Mouse (Mus musculus): ENCODE measurements at regions not wholly inside any gene's neighbourhood (a gene's known extent, or its start where the extent isn't known, plus 50 kb on each side); places are given as distances from the start of the nearest gene placed in this dataset.
A peak's percentile ranks its signal among the peaks of the same experiment; 100 is the strongest.

DNA sequence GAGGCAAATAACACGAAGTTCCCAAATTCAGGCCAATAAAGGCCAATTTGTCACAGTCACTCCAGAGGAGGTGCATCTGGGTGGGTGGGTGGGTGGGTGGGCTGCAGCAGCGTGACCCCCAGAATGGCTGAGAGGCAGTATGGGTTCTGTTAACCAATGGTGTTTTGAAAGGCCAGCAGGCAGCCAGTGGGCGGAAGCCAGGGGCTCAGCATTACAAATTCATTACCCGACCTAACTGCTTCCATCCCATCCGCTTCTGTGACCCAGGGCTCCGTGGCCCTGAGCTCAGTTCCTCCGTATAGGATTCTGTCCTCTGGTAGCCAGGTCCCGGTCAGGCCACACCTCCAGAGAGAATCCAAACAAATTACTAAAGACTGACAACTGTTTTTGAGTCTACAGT lies 463.5 kb downstream of the Med13l start:
- Histone ChIP-seq H3K36me3 (ENCODE audit: insufficient read depth, low read length) (no peaks in the 10 kb centered on the region), H3K9me3 (ENCODE audit: low read length) (no peaks in the 10 kb centered on the region), H3K27me3 (ENCODE audit: insufficient read depth, low read length) (peaks cover 36% of the 10 kb centered on the region), H3K4me3 (replicated peaks; ENCODE audit: low read length) (no peak overlapping the region), H3K4me1 (replicated peaks; ENCODE audit: low read depth, low read length) (peaks cover 1% of the 10 kb centered on the region; the same call in 1 of the 2 replicates)
- no peak for TF ChIP-seq CTCF (conservative IDR thresholded peaks at IDR 0.05; ENCODE audit: low read length)
- no peak for TF ChIP-seq NANOG (IDR thresholded peaks at IDR 0.05; ENCODE audit: borderline replicate concordance, low read length)
- no peak for TF ChIP-seq POU5F1 (IDR thresholded peaks at IDR 0.05; ENCODE audit: borderline replicate concordance, low read length)

DNA sequence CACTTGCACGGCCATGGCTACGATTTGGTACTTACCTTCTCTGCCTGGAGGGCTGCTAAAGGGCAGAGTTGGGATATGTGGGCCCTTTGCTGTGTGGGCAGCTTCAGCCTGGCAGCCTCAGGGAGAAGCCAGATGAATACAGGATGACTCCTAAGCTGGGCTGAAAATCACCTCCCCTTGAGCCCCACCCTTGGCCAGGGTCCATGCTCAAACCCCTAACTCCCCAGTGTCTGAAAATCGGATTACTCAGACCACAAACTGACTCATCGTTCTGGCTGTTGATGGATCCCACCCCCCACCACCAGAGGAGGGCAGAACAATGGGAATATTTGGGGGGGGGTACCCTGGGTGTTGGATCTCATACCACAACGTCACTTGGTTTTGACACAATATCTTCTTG lies 471.6 kb downstream of the Med13l start:
- no peaks in the 10 kb centered on the region for H3K9me3 ChIP-seq (ENCODE audit: low read length)
- TF ChIP-seq CTCF (conservative IDR thresholded peaks at IDR 0.05; ENCODE audit: low read length) (no peak), NANOG (IDR thresholded peaks at IDR 0.05; ENCODE audit: borderline replicate concordance, low read length) (no peak), POU5F1 (IDR thresholded peaks at IDR 0.05; ENCODE audit: borderline replicate concordance, low read length) (no peak)
- H3K27me3 ChIP-seq (ENCODE audit: insufficient read depth, low read length), result peaks cover 50% of the 10 kb centered on the region
- H3K4me1 ChIP-seq (replicated peaks; ENCODE audit: low read depth, low read length), result no peaks in the 10 kb centered on the region
- H3K36me3 ChIP-seq (ENCODE audit: insufficient read depth, low read length), result no peaks in the 10 kb centered on the region
- no peak overlapping the region for H3K4me3 ChIP-seq (replicated peaks; ENCODE audit: low read length)

DNA sequence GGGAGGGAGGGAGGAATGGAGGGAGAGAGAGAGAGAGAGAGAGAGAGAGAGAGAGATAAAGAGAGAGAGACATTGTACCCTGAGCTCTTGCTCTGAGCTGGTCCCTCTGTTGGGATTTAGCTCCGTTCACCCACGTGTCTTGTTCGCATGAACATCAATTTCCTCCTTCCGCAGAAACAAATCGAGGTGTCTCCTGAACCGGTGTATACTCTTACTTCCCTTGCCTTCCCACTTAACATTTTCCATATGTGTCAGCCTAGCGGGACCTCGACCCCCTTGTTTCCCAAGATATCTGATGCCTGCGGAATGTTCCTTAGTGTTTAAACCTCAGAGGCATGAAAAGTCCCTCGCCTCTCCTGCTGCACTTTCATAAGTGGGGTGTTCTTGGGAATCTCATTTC lies 484.1 kb downstream of the Med13l start:
- Histone ChIP-seq H3K27me3 (ENCODE audit: insufficient read depth, low read length) (peaks cover 53% of the 10 kb centered on the region), H3K36me3 (ENCODE audit: insufficient read depth, low read length) (no peaks in the 10 kb centered on the region), H3K4me3 (replicated peaks; ENCODE audit: low read length) (no peak overlapping the region), H3K9me3 (ENCODE audit: low read length) (peaks cover 4% of the 10 kb centered on the region; the same call in 1 of the 2 replicates), H3K4me1 (replicated peaks; ENCODE audit: low read depth, low read length) (no peaks in the 10 kb centered on the region)
- no peak for TF ChIP-seq NANOG (IDR thresholded peaks at IDR 0.05; ENCODE audit: borderline replicate concordance, low read length)
- no peak for TF ChIP-seq CTCF (conservative IDR thresholded peaks at IDR 0.05; ENCODE audit: low read length)
- no peak for TF ChIP-seq POU5F1 (IDR thresholded peaks at IDR 0.05; ENCODE audit: borderline replicate concordance, low read length)

DNA sequence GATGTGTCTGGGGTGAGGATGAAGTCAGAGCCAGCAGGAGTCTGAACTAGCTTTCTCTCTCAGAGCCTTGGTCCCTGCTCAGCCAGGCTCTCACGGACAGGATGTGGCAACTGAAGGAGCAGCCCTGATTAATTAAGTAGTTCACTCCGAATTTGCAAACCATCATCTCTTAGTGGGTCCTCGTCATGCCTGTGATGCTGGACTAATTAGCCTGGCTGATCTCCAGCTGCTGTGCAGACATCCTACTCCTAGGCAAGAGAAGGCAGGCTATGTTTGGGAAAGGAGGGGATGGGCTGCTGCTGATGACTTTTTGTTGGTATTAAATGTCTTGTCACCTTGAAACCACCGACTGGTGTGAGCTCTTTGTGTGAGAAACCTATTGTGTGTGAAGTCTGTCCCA lies 487.1 kb downstream of the Med13l start:
- H3K36me3 ChIP-seq (ENCODE audit: insufficient read depth, low read length), result no peaks in the 10 kb centered on the region
- H3K27me3 ChIP-seq (ENCODE audit: insufficient read depth, low read length), result peaks cover 65% of the 10 kb centered on the region
- H3K9me3 ChIP-seq (ENCODE audit: low read length), result peaks cover under 1% of the 10 kb centered on the region; the same call in 1 of the 2 replicates
- no peaks in the 10 kb centered on the region for H3K4me1 ChIP-seq (replicated peaks; ENCODE audit: low read depth, low read length)
- H3K4me3 ChIP-seq (replicated peaks; ENCODE audit: low read length), result no peak overlapping the region
- no peak for TF ChIP-seq CTCF (conservative IDR thresholded peaks at IDR 0.05; ENCODE audit: low read length)
- no peak for TF ChIP-seq NANOG (IDR thresholded peaks at IDR 0.05; ENCODE audit: borderline replicate concordance, low read length)
- TF ChIP-seq POU5F1 (IDR thresholded peaks at IDR 0.05; ENCODE audit: borderline replicate concordance, low read length), result no peak

DNA sequence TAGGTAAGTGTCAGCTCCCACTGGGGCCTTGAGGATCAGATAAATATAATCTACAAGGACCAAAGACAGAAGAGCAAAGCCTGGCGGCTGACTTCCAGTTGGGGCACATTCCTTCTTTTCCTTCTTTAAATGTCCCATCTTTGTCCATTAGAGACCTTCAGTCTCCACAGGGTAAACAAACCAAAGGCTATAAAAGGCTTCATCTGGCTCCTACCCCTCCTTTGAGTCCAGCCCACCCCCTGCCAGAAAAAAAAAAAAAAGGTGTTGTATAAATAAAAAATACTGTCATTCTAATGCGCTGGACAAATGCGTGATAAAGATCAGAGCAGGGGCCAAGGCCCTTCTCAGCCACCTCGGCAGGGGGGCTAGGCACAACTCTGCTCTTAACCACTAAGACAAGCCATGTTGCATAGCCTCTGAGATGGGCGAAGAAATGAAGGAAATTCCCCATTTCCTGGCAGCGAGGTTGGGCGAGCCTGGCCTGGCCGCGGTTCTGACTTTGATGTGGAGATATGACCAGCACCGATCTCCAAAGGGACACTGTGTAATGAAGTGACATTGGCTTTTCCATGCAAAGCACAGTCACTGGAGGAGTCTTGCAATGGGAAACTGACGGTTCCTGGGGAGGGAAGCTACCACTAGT lies 492.0 kb downstream of the Med13l start:
- Histone ChIP-seq H3K4me1 (replicated peaks; ENCODE audit: low read depth, low read length) (peaks cover 22% of the 10 kb centered on the region), H3K9me3 (ENCODE audit: low read length) (peaks cover 8% of the 10 kb centered on the region; the same call in 1 of the 2 replicates), H3K27me3 (ENCODE audit: insufficient read depth, low read length) (peaks cover 85% of the 10 kb centered on the region), H3K4me3 (replicated peaks; ENCODE audit: low read length) (no peak overlapping the region), H3K36me3 (ENCODE audit: insufficient read depth, low read length) (no peaks in the 10 kb centered on the region)
- TF ChIP-seq POU5F1 (IDR thresholded peaks at IDR 0.05; ENCODE audit: borderline replicate concordance, low read length), result no peak
- no peak for TF ChIP-seq NANOG (IDR thresholded peaks at IDR 0.05; ENCODE audit: borderline replicate concordance, low read length)
- no peak for TF ChIP-seq CTCF (conservative IDR thresholded peaks at IDR 0.05; ENCODE audit: low read length)

DNA sequence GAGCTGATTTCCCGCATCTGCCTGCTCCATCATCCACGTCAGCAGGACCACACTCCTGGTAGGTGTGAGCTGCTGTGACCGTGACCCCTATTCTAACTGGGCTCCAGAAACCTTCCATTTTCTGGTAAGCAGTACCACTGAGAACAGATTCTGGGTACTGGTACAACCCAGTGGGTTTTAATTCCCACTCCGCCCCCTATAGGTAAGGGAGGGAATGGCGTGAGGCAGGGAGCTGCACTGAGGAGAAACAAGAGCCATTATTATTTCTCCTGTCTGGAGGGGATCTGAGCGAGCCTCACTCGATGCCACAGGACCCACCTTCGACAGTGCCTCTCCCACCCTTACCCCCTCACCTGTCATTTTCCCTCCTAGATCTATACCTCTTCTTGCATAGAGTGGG lies 493.3 kb downstream of the Med13l start:
- no peak overlapping the region for H3K4me3 ChIP-seq (replicated peaks; ENCODE audit: low read length)
- H3K4me1 ChIP-seq (replicated peaks; ENCODE audit: low read depth, low read length), result peaks cover 22% of the 10 kb centered on the region
- peaks cover 12% of the 10 kb centered on the region; the same call in 1 of the 2 replicates for H3K9me3 ChIP-seq (ENCODE audit: low read length)
- peaks cover 86% of the 10 kb centered on the region for H3K27me3 ChIP-seq (ENCODE audit: insufficient read depth, low read length)
- no peaks in the 10 kb centered on the region for H3K36me3 ChIP-seq (ENCODE audit: insufficient read depth, low read length)
- TF ChIP-seq CTCF (conservative IDR thresholded peaks at IDR 0.05; ENCODE audit: low read length) (peak; percentile 86), POU5F1 (IDR thresholded peaks at IDR 0.05; ENCODE audit: borderline replicate concordance, low read length) (no peak), NANOG (IDR thresholded peaks at IDR 0.05; ENCODE audit: borderline replicate concordance, low read length) (no peak)

DNA sequence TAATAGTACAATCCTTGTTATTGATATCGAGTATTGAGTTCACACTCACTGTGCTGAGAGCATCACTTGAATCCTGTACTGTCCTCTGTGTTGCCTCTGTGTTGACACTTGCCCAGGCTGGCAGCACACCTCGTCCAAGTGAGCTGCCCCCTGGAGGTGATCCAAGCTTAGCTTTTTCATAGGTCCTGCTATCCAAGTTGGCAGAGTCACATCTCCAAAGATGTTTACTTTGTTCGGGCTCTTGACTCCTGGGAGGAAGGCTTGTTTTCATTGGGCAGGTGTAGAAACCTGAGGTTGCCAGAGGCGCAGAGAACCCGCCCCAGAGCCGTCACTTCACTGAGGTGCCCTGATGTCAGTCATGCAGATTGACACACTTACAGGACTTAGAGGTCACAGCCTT lies 493.9 kb downstream of the Med13l start:
- TF ChIP-seq NANOG (IDR thresholded peaks at IDR 0.05; ENCODE audit: borderline replicate concordance, low read length), result no peak
- no peak for TF ChIP-seq POU5F1 (IDR thresholded peaks at IDR 0.05; ENCODE audit: borderline replicate concordance, low read length)
- TF ChIP-seq CTCF (conservative IDR thresholded peaks at IDR 0.05; ENCODE audit: low read length), result no peak
- Histone ChIP-seq H3K36me3 (ENCODE audit: insufficient read depth, low read length) (no peaks in the 10 kb centered on the region), H3K4me3 (replicated peaks; ENCODE audit: low read length) (no peak overlapping the region), H3K9me3 (ENCODE audit: low read length) (peaks cover 12% of the 10 kb centered on the region; the same call in 1 of the 2 replicates), H3K4me1 (replicated peaks; ENCODE audit: low read depth, low read length) (peaks cover 22% of the 10 kb centered on the region), H3K27me3 (ENCODE audit: insufficient read depth, low read length) (peaks cover 86% of the 10 kb centered on the region)

DNA sequence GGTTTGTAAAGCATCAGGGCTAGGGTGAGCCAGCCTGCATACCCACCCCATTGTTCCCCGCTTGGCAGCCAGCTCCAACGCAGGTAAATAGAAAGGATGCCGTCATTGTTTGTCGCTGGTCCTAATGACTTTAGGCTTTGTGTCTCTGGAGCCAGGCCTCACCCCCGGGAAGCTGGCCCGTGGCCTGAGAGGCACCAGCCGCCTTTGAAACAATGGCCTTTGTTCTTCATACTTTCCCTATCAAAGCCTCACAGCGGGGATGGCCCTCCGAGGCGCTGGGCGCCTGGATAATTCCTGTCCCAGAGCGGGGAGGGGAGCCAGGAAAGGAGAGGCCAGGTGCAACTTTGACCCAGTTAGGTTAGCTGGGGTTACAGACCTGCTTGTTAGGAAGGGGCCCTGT lies 495.0 kb downstream of the Med13l start:
- Histone ChIP-seq H3K36me3 (ENCODE audit: insufficient read depth, low read length) (no peaks in the 10 kb centered on the region), H3K9me3 (ENCODE audit: low read length) (peaks cover 12% of the 10 kb centered on the region; the same call in 1 of the 2 replicates), H3K27me3 (ENCODE audit: insufficient read depth, low read length) (peaks cover 90% of the 10 kb centered on the region), H3K4me1 (replicated peaks; ENCODE audit: low read depth, low read length) (peaks cover 22% of the 10 kb centered on the region), H3K4me3 (replicated peaks; ENCODE audit: low read length) (no peak overlapping the region)
- no peak for TF ChIP-seq CTCF (conservative IDR thresholded peaks at IDR 0.05; ENCODE audit: low read length)
- TF ChIP-seq NANOG (IDR thresholded peaks at IDR 0.05; ENCODE audit: borderline replicate concordance, low read length), result peak; percentile 76
- TF ChIP-seq POU5F1 (IDR thresholded peaks at IDR 0.05; ENCODE audit: borderline replicate concordance, low read length), result peak; percentile 36; the same call in 1 of the 2 replicates
